Mouse (Mus musculus): ENCODE data around the gene Il10. TPM values are rescaled to one million over a fixed set of nuclear protein-coding genes. Genes with fewer than 3 reads are reported as not detected.
"Not testable (repeated sequence)": the region's sequence is repeated elsewhere in the genome, so short reads cannot be mapped to it uniquely, and the experiment has no call there.

Il10 gene
- polyA plus RNA-seq, 1 experiment from 2014 or later, result 0.04 TPM

- ChIA-PET CTCF (no interaction called here), POLR2A (no interaction called here)
- no peak for TF ChIP-seq CTCF (IDR thresholded peaks at IDR 0.05)
- DNase-seq (ENCODE audit: low read depth, low spot score), result no peak
- in situ Hi-C loops (cut with MboI; ENCODE audit: low pct_unique_long_range_greater_than_20kb), result no loop called here
- peaks cover under 1% of the 10 kb centered on the region for H3K27me3 ChIP-seq
- ATAC-seq, result no peak
Observed at GRCm38 (mm10) chr1:131015281-131015680, 4.4 kb upstream of the Il10 start.

GRCm38 (mm10) chr1:131015879-131016278, 3.8 kb upstream of the Il10 start:
- ChIA-PET CTCF (no interaction called here), POLR2A (no interaction called here)
- no peak for TF ChIP-seq CTCF (IDR thresholded peaks at IDR 0.05)
- DNase-seq (ENCODE audit: low read depth, low spot score) (no peak), ATAC-seq (no peak)
- peaks cover 3% of the 10 kb centered on the region for H3K27me3 ChIP-seq
- in situ Hi-C loops (cut with MboI; ENCODE audit: low pct_unique_long_range_greater_than_20kb), result no loop called here

DNA sequence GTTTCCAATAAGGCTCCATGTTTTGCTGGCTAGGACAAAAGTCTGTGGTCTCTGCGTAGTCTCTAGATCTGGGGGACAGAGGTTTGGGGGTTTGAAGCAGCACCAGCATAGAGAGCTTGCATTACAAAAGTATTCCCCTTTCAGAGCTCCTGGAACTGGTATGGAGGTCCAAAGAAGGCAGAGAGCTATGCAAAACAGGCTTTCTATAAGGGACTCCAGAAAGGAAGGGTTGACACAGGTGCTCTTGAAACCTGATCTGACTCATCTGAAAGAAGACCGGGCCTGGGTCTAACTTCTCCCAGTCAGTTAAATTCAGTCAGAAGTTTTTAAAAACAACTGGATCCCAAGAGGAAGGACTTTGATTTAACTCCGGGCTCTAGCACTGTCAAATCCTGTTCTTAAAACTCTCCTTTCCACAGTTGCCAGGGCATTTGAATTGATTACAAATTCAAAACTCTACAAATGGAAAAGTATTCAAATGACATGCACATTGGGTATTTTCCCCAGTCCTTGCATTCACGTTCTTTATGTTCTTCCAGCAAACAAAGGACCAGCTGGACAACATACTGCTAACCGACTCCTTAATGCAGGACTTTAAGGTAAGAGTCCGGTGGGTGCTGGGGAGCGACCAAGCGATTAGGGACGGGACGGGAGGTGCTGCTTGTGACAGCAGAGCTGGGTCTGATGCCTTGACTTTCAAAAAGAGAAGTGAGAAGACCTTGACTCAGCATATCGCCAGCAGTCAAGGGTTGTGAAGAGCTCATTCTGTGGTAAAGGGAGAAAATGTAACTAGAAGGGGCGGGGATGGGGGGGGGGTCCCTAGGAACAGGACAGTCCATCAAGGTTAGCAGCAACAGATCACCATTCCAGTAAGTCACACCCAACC, 1.0 kb downstream of the Il10 start:
- ChIA-PET CTCF (interaction anchor here (1.2 to 1.5 kb wide), 2 partner anchors 9 to 21 kb away, joined by 4 to 6 read pairs; no protein-coding TSS in a partner anchor), POLR2A (no interaction called here)
- in situ Hi-C loops (cut with MboI; ENCODE audit: low pct_unique_long_range_greater_than_20kb), result no loop called here
- H3K27me3 ChIP-seq, result peaks cover 3% of the 10 kb centered on the region
- no peak for DNase-seq (ENCODE audit: low read depth, low spot score)
- ATAC-seq, result no peak
- no peak for TF ChIP-seq CTCF (IDR thresholded peaks at IDR 0.05)

GRCm38 (mm10) chr1:131021438-131021837, 1.8 kb downstream of the Il10 start:
- peak; percentile 50 for DNase-seq (ENCODE audit: low read depth, low spot score)
- ATAC-seq, result peak; percentile 86
- no peak for TF ChIP-seq CTCF (IDR thresholded peaks at IDR 0.05)
- H3K27me3 ChIP-seq, result peaks cover 3% of the 10 kb centered on the region
- CTCF ChIA-PET, result interaction anchor here (1.5 kb wide), 1 partner anchor 9 kb away, joined by 6 read pairs; no protein-coding TSS in a partner anchor
- POLR2A ChIA-PET, result no interaction called here
- in situ Hi-C loops (cut with MboI; ENCODE audit: low pct_unique_long_range_greater_than_20kb), result no loop called here

GRCm38 (mm10) chr1:131021900-131022590, 2.4 kb downstream of the Il10 start:
- ChIA-PET POLR2A (no interaction called here), CTCF (interaction anchor here (0.7 to 1.5 kb wide), 2 partner anchors 8 to 17 kb away, joined by 3 to 6 read pairs; no protein-coding TSS in a partner anchor)
- H3K27me3 ChIP-seq, result peaks cover 3% of the 10 kb centered on the region
- in situ Hi-C loops (cut with MboI; ENCODE audit: low pct_unique_long_range_greater_than_20kb), result no loop called here
- DNase-seq (ENCODE audit: low read depth, low spot score) (no peak), ATAC-seq (peak; percentile 10)
- TF ChIP-seq CTCF (IDR thresholded peaks at IDR 0.05), result no peak

- ChIA-PET POLR2A (no interaction called here), CTCF (interaction anchor here (1.5 kb wide), 1 partner anchor 7 kb away, joined by 6 read pairs; no protein-coding TSS in a partner anchor)
- TF ChIP-seq CTCF (IDR thresholded peaks at IDR 0.05), result no peak
- ATAC-seq, result no peak
- DNase-seq (ENCODE audit: low read depth, low spot score), result no peak
- H3K27me3 ChIP-seq, result peaks cover 3% of the 10 kb centered on the region
- in situ Hi-C loops (cut with MboI; ENCODE audit: low pct_unique_long_range_greater_than_20kb), result no loop called here
Observed at GRCm38 (mm10) chr1:131022591-131023249, 3.1 kb downstream of the Il10 start.

GRCm38 (mm10) chr1:131023250-131023858, 3.7 kb downstream of the Il10 start:
- DNase-seq (ENCODE audit: low read depth, low spot score); H3K27me3 ChIP-seq; ATAC-seq; in situ Hi-C loops (cut with MboI; ENCODE audit: low pct_unique_long_range_greater_than_20kb): not testable (repeated sequence)
- POLR2A ChIA-PET, result interaction anchor here (1.5 kb wide), 1 partner anchor 16 kb away, joined by 4 read pairs; no protein-coding TSS in a partner anchor
- CTCF ChIA-PET, result interaction anchor here (1.0 to 1.1 kb wide), 2 partner anchors 37 to 452 kb away, joined by 3 read pairs; no protein-coding TSS in a partner anchor

GRCm38 (mm10) chr1:131024900-131025842, 5.5 kb downstream of the Il10 start:
- in situ Hi-C loops (cut with MboI; ENCODE audit: low pct_unique_long_range_greater_than_20kb), result no loop called here
- peaks cover 3% of the 10 kb centered on the region for H3K27me3 ChIP-seq
- ATAC-seq (no peak), DNase-seq (ENCODE audit: low read depth, low spot score) (no peak)
- ChIA-PET POLR2A (interaction anchor here (1.5 kb wide), 1 partner anchor 14 kb away, joined by 4 read pairs; no protein-coding TSS in a partner anchor), CTCF (interaction anchor here (1.1 to 1.6 kb wide), 3 partner anchors 14 to 454 kb away, joined by 3 to 4 read pairs (median 3); no protein-coding TSS in a partner anchor)
- TF ChIP-seq CTCF (IDR thresholded peaks at IDR 0.05), result no peak

- DNase-seq (ENCODE audit: low read depth, low spot score), result no peak
- in situ Hi-C loops (cut with MboI; ENCODE audit: low pct_unique_long_range_greater_than_20kb), result no loop called here
- H3K27me3 ChIP-seq, result no peaks in the 10 kb centered on the region
- no peak for ATAC-seq
- TF ChIP-seq CTCF (IDR thresholded peaks at IDR 0.05), result no peak
- POLR2A ChIA-PET, result interaction anchor here (0.7 kb wide), 1 partner anchor 14 kb away, joined by 4 read pairs; no protein-coding TSS in a partner anchor
- CTCF ChIA-PET, result interaction anchor here (1.1 to 1.2 kb wide), 3 partner anchors 14 to 32 kb away, joined by 3 to 4 read pairs (median 3); no protein-coding TSS in a partner anchor
Observed at GRCm38 (mm10) chr1:131025843-131026190, 6.2 kb downstream of the Il10 start.
